Mouse (Mus musculus): Measurements from ENCODE around the gene Gabrb2. TPM values are rescaled to one million over a fixed set of nuclear protein-coding genes. Genes with fewer than 3 reads are reported as not detected.

Gene Gabrb2
- total and polyA plus RNA-seq, 3 experiments, result 0.21 TPM; not detected in 2

GRCm38 (mm10) chr11:42532577-42532976 is 113.0 kb downstream of the Gabrb2 start:
- no peak for DNase-seq

GRCm38 (mm10) chr11:42535286-42535685 is 115.7 kb downstream of the Gabrb2 start:
- no peak for DNase-seq

GRCm38 (mm10) chr11:42535861-42536260 is 116.3 kb downstream of the Gabrb2 start:
- no peak for DNase-seq

GRCm38 (mm10) chr11:42542861-42543260 is 123.3 kb downstream of the Gabrb2 start:
- DNase-seq, result no peak

GRCm38 (mm10) chr11:42566023-42566422 is 146.5 kb downstream of the Gabrb2 start:
- DNase-seq, result no peak

- DNase-seq, result no peak
Observed at GRCm38 (mm10) chr11:42571467-42571866, 151.9 kb downstream of the Gabrb2 start.

- DNase-seq, result no peak
Observed at GRCm38 (mm10) chr11:42575146-42575873, 155.8 kb downstream of the Gabrb2 start.

- no peak for DNase-seq
Observed at GRCm38 (mm10) chr11:42579804-42580203, 160.2 kb downstream of the Gabrb2 start.

GRCm38 (mm10) chr11:42581123-42581522 is 161.6 kb downstream of the Gabrb2 start:
- DNase-seq, result no peak

- no peak for DNase-seq
Observed at GRCm38 (mm10) chr11:42581753-42582152, 162.2 kb downstream of the Gabrb2 start.

GRCm38 (mm10) chr11:42592418-42592817 is 172.9 kb downstream of the Gabrb2 start:
- no peak for DNase-seq

- peak; percentile 2 for DNase-seq
Observed at GRCm38 (mm10) chr11:42606225-42606624, 186.7 kb downstream of the Gabrb2 start.

GRCm38 (mm10) chr11:42609128-42609763 is 189.7 kb downstream of the Gabrb2 start:
- peak; percentile 2 for DNase-seq

GRCm38 (mm10) chr11:42618195-42618594 is 198.6 kb downstream of the Gabrb2 start:
- no peak for DNase-seq

- DNase-seq, result no peak
Observed at GRCm38 (mm10) chr11:42621109-42621508, 201.6 kb downstream of the Gabrb2 start.

GRCm38 (mm10) chr11:42650111-42650510 is 230.6 kb downstream of the Gabrb2 start:
- no peak for DNase-seq

GRCm38 (mm10) chr11:42651572-42651971 is 232.0 kb downstream of the Gabrb2 start:
- DNase-seq, result no peak

- DNase-seq, result no peak
Observed at GRCm38 (mm10) chr11:42654189-42654588, 234.6 kb downstream of the Gabrb2 start.

GRCm38 (mm10) chr11:42668657-42669056 is 249.1 kb downstream of the Gabrb2 start:
- DNase-seq, result no peak

Data from adrenal gland, adult 2 months (tissue).